Mouse (Mus musculus): ENCODE measurements around the gene Foxc1. TPM values are rescaled to one million over a fixed set of nuclear protein-coding genes. Genes with fewer than 3 reads are reported as not detected.
A peak's percentile ranks its signal among the peaks of the same experiment; 100 is the strongest.

Foxc1 gene
- polyA plus RNA-seq, 1 experiment from 2014 or later = 0.15 TPM

DNA sequence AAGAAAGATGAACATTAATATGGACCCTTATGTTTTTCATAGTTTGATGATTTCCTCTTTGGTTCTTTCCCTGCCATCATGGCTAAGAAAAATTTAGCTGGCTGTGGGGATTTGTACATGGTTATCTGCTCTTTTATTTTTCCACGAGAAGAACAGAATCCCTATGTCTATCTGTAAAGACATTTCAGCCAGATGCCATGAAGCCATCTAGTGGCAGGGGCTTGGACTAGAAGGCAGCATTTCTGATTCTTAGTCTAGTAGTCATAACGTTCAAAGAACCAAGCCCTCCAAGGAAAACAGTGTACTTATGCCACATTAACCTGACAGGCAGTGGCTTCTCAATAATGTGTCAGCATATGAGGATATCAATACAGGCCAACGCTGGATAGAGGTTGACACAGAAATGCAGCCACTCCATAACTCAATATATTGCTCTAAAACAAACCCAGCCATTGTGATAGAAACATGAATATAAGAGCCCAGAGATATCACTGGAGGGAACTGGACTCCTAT lies 21.4 kb downstream of the Foxc1 start:
- Histone ChIP-seq H3K27me3 (ENCODE audit: control insufficient read depth, insufficient read depth, low read length) (no peaks in the 10 kb centered on the region), H3K4me2 (replicated peaks; ENCODE audit: low read depth) (no peak overlapping the region), H3K9ac (ENCODE audit: low read length) (no peak overlapping the region), H3K36me3 (ENCODE audit: control insufficient read depth, insufficient read depth, low read length) (no peaks in the 10 kb centered on the region), H3K4me1 (replicated peaks; ENCODE audit: control insufficient read depth, insufficient read depth) (no peaks in the 10 kb centered on the region), H3K4me3 (ENCODE audit: low read depth, low read length) (no peak overlapping the region), H3K9me3 (ENCODE audit: control insufficient read depth, low read length) (no peaks in the 10 kb centered on the region), H3K27ac (replicated peaks) (no peak overlapping the region)
- ATAC-seq (ENCODE audit: low FRiP score, low TSS enrichment) (no peak), DNase-seq (ENCODE audit: low spot score) (no peak)
- WGBS = 55% methylated on average over 3 of the region's 3 CpGs
- TF ChIP-seq EP300 (optimal IDR thresholded peaks at IDR 0.05) (no peak), CTCF (IDR thresholded peaks at IDR 0.05; ENCODE audit: low read depth) (peak; percentile 21; the same call in 1 of the 2 replicates)

DNA sequence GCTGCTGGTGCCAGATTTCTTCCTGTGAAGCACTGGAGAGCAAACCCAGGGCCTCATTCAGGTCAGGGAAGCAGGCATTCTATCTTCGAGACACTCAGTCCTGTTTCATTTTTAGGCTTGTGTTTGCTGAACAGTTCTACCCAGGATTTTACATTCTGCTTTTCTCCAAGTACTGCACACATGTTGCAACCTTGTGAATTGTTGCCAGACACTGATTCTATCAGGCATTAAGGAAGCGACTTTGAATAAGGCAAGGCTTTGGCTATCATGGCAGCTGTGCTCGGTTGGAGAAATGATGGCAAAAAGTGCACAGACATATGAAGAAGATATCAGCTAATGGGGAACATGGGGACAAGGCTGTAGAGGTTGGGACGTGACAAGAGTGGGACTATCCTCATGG lies 22.0 kb downstream of the Foxc1 start:
- Histone ChIP-seq H3K4me2 (replicated peaks; ENCODE audit: low read depth) (no peak overlapping the region), H3K27me3 (ENCODE audit: control insufficient read depth, insufficient read depth, low read length) (no peaks in the 10 kb centered on the region), H3K36me3 (ENCODE audit: control insufficient read depth, insufficient read depth, low read length) (no peaks in the 10 kb centered on the region), H3K9me3 (ENCODE audit: control insufficient read depth, low read length) (no peaks in the 10 kb centered on the region), H3K27ac (replicated peaks) (no peak overlapping the region), H3K9ac (ENCODE audit: low read length) (no peak overlapping the region), H3K4me1 (replicated peaks; ENCODE audit: control insufficient read depth, insufficient read depth) (no peaks in the 10 kb centered on the region), H3K4me3 (ENCODE audit: low read depth, low read length) (no peak overlapping the region)
- 84% methylated on average over 4 of the region's 4 CpGs for WGBS
- no peak for ATAC-seq (ENCODE audit: low FRiP score, low TSS enrichment)
- no peak for DNase-seq (ENCODE audit: low spot score)
- TF ChIP-seq CTCF (IDR thresholded peaks at IDR 0.05; ENCODE audit: low read depth) = no peak
- TF ChIP-seq EP300 (optimal IDR thresholded peaks at IDR 0.05) = no peak

DNA sequence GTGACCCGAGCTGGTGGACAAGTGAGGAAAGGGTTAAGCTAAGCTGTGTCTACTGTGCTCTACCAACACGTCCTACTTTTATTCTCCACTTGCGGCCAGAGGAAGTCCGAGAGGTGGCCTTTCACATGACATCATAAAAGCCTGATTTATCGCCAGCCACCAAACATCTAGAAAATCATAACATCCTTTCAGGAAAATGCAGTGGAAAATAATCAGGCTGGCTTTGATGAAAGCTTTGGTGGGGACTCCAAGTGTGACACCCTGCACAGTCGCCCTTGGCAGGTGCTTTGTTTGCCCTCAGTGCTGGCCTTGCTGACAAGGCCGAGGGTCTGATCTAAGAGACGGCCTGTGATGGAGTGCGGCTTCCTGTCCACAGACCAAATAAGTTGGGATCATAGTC lies 23.9 kb downstream of the Foxc1 start:
- Histone ChIP-seq H3K4me2 (replicated peaks; ENCODE audit: low read depth) (no peak overlapping the region), H3K27me3 (ENCODE audit: control insufficient read depth, insufficient read depth, low read length) (no peaks in the 10 kb centered on the region), H3K4me3 (ENCODE audit: low read depth, low read length) (no peak overlapping the region), H3K27ac (replicated peaks) (no peak overlapping the region), H3K9me3 (ENCODE audit: control insufficient read depth, low read length) (no peaks in the 10 kb centered on the region), H3K9ac (ENCODE audit: low read length) (no peak overlapping the region), H3K36me3 (ENCODE audit: control insufficient read depth, insufficient read depth, low read length) (no peaks in the 10 kb centered on the region), H3K4me1 (replicated peaks; ENCODE audit: control insufficient read depth, insufficient read depth) (no peaks in the 10 kb centered on the region)
- 54% methylated on average over 9 of the region's 9 CpGs for WGBS
- no peak for DNase-seq (ENCODE audit: low spot score)
- no peak for ATAC-seq (ENCODE audit: low FRiP score, low TSS enrichment)
- no peak for TF ChIP-seq CTCF (IDR thresholded peaks at IDR 0.05; ENCODE audit: low read depth)
- no peak for TF ChIP-seq EP300 (optimal IDR thresholded peaks at IDR 0.05)

GRCm38 (mm10) chr13:31835802-31836201 lies 29.4 kb downstream of the Foxc1 start:
- Histone ChIP-seq H3K9ac (ENCODE audit: low read length) (no peak overlapping the region), H3K27ac (replicated peaks) (no peak overlapping the region), H3K4me1 (replicated peaks; ENCODE audit: control insufficient read depth, insufficient read depth) (no peaks in the 10 kb centered on the region), H3K4me3 (ENCODE audit: low read depth, low read length) (no peak overlapping the region), H3K4me2 (replicated peaks; ENCODE audit: low read depth) (no peak overlapping the region), H3K27me3 (ENCODE audit: control insufficient read depth, insufficient read depth, low read length) (no peaks in the 10 kb centered on the region), H3K9me3 (ENCODE audit: control insufficient read depth, low read length) (no peaks in the 10 kb centered on the region), H3K36me3 (ENCODE audit: control insufficient read depth, insufficient read depth, low read length) (no peaks in the 10 kb centered on the region)
- TF ChIP-seq EP300 (optimal IDR thresholded peaks at IDR 0.05) (no peak), CTCF (IDR thresholded peaks at IDR 0.05; ENCODE audit: low read depth) (no peak)
- WGBS = 55% methylated on average over 4 of the region's 4 CpGs
- no peak for DNase-seq (ENCODE audit: low spot score)
- ATAC-seq (ENCODE audit: low FRiP score, low TSS enrichment) = no peak

GRCm38 (mm10) chr13:31849258-31849971 lies 43.0 kb downstream of the Foxc1 start:
- no peak for ATAC-seq (ENCODE audit: low FRiP score, low TSS enrichment)
- no peaks in the 10 kb centered on the region for H3K36me3 ChIP-seq (ENCODE audit: control insufficient read depth, insufficient read depth, low read length)
- no peaks in the 10 kb centered on the region for H3K27me3 ChIP-seq (ENCODE audit: control insufficient read depth, insufficient read depth, low read length)
- H3K4me1 ChIP-seq (replicated peaks; ENCODE audit: control insufficient read depth, insufficient read depth) = no peaks in the 10 kb centered on the region
- H3K9ac ChIP-seq (ENCODE audit: low read length) = no peak overlapping the region
- TF ChIP-seq EP300 (optimal IDR thresholded peaks at IDR 0.05) = no peak
- TF ChIP-seq CTCF (IDR thresholded peaks at IDR 0.05; ENCODE audit: low read depth) = no peak
- H3K27ac ChIP-seq (replicated peaks) = no peak overlapping the region
- no peak for DNase-seq (ENCODE audit: low spot score)
- WGBS = 58% methylated on average over 5 of the region's 5 CpGs
- no peaks in the 10 kb centered on the region for H3K9me3 ChIP-seq (ENCODE audit: control insufficient read depth, low read length)
- no peak overlapping the region for H3K4me3 ChIP-seq (ENCODE audit: low read depth, low read length)
- no peak overlapping the region for H3K4me2 ChIP-seq (replicated peaks; ENCODE audit: low read depth)

DNA sequence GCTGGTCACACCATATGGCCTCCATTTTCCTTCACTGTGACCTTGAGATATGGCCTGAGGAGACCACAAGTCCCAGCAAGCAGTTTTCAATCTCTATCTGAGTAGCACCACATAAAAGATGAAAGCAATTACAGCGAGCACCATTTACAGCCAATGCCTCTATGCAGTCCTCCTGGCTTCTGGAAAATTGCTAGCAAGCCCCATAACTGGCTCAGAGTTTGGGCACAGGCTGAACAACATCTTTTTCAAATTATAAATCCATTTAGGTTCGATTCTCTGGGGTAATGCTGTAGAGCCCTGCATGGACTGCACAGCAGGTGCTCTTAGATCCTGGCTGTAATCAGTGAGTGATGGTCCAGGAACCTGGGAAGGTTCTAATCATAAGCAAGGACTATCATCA lies 47.1 kb downstream of the Foxc1 start:
- TF ChIP-seq CTCF (IDR thresholded peaks at IDR 0.05; ENCODE audit: low read depth) (no peak), EP300 (optimal IDR thresholded peaks at IDR 0.05) (no peak)
- H3K4me1 ChIP-seq (replicated peaks; ENCODE audit: control insufficient read depth, insufficient read depth) = no peaks in the 10 kb centered on the region
- no peak overlapping the region for H3K27ac ChIP-seq (replicated peaks)
- H3K9ac ChIP-seq (ENCODE audit: low read length) = no peak overlapping the region
- no peak overlapping the region for H3K4me3 ChIP-seq (ENCODE audit: low read depth, low read length)
- no peaks in the 10 kb centered on the region for H3K36me3 ChIP-seq (ENCODE audit: control insufficient read depth, insufficient read depth, low read length)
- 59% methylated on average over 2 of the region's 2 CpGs for WGBS
- no peak for ATAC-seq (ENCODE audit: low FRiP score, low TSS enrichment)
- H3K27me3 ChIP-seq (ENCODE audit: control insufficient read depth, insufficient read depth, low read length) = no peaks in the 10 kb centered on the region
- no peak for DNase-seq (ENCODE audit: low spot score)
- no peaks in the 10 kb centered on the region for H3K9me3 ChIP-seq (ENCODE audit: control insufficient read depth, low read length)
- no peak overlapping the region for H3K4me2 ChIP-seq (replicated peaks; ENCODE audit: low read depth)

Measured in stomach, postnatal 0 days (tissue).